Mouse (Mus musculus) spleen, embryonic (tissue): ENCODE measurements around the gene Sptbn4.

Source experiments
- CTCF ChIA-PET: fragments of 350-600 bp; sonication (Branson Sonifier 250); formaldehyde crosslinking; loops from one replicate; lab custom pipeline; 2022; lab: Charles Lee

Sptbn4 gene

GRCm38 (mm10) chr7:27395521-27396183 is 51.8 kb downstream of the Sptbn4 start:
- CTCF ChIA-PET = no interaction called here

- CTCF ChIA-PET = no interaction called here
These were observed 56.1 kb downstream of the Sptbn4 start for GRCm38 (mm10) chr7:27391416-27391815.

DNA sequence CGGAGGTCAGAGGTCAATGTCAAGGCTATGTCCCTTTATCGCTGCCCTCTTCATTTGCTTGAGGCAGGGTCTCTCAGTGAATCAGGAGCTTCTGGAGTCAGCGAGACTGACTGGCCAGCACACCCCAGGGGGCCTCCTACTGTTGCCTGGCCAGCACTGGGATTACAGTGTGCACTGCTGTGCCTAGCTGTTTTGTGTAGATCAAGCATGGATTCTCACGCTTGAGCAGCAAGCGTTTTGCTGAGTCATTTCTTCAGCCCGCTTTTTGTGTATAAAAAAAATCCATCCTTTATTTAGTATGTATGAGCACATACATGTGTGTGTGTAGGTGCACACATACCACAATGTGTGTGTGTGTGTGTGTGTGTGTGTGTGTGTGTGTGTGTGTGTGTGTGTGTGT is 58.3 kb downstream of the Sptbn4 start:
- CTCF ChIA-PET = interaction anchor here (0.7 kb wide), 1 partner anchor 747 kb away, joined by 3 read pairs; no protein-coding TSS in a partner anchor

DNA sequence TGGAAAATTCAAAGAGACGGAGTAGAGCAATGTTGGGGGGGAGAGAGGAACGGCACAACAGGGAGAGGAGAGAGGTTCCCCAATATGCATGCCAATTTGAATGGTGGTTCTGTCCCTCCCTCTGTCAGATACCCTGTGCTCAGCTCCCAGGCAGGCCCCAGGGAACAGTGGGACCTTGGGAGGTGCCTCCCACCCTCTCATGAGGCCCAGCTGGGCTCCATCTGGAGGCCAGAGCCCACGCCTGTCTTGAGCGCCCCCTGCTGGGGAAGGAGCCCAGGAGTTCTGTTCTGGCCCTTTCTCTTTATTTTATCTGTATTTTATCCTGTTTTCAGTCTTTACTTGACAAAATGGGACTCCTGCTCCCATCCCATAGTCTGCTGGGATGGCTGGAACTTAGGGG is 62.8 kb downstream of the Sptbn4 start:
- CTCF ChIA-PET = interaction anchor here (0.8 to 2.2 kb wide), 3 partner anchors 17 to 53 kb away, joined by 4 to 14 read pairs (median 5); no protein-coding TSS in a partner anchor

- CTCF ChIA-PET = interaction anchor here (0.8 to 2.2 kb wide), 2 partner anchors 16 to 49 kb away, joined by 4 to 14 read pairs; no protein-coding TSS in a partner anchor
These were observed 63.4 kb downstream of the Sptbn4 start for GRCm38 (mm10) chr7:27384134-27384533.

- CTCF ChIA-PET = interaction anchor here (1.1 kb wide), 1 partner anchor 20 kb away, joined by 14 read pairs; no protein-coding TSS in a partner anchor
These were observed 64.3 kb downstream of the Sptbn4 start for GRCm38 (mm10) chr7:27383233-27383632.

DNA sequence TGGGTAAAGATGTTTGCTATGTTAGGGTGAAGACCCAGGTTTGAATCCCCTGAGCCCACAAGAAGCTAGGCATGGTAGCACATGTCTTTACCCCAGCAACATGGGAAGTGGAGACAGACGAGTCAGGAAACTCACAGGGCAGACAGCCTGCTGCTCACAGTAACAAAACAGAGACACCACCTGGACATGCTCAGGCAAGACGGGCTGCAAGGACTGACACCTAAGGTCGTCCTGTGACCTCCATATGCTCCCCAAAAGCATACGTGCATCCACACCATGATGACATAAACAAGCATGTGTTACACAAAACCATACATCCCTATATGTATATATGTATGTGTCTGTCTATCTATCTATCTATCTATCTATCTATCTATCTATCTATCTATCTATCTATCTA is 65.9 kb downstream of the Sptbn4 start:
- CTCF ChIA-PET = interaction anchor here (0.5 to 1.7 kb wide), 3 partner anchors 30 to 48 kb away, joined by 4 to 11 read pairs (median 9); no protein-coding TSS in a partner anchor

DNA sequence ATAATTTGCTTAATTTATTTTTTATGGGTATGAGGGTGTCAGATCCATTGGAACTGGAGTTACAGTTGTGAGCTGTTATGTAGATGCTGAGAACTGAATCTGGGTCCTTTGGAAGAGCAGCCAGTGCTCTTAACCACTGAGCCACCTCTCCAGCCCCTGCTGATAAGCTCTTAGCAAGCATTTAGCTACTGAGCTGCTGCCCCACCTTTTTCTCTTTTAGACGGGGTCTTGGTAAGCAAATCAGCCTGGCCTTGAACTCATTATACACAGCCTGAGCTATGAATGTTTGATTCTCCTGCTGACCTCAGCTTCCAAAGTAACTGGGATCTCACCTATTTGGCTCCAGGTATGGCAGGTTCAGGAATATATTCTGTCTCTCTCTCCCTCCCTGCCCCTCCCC is 66.5 kb downstream of the Sptbn4 start:
- CTCF ChIA-PET = interaction anchor here (0.5 to 1.7 kb wide), 3 partner anchors 31 to 47 kb away, joined by 4 to 11 read pairs (median 9); no protein-coding TSS in a partner anchor

DNA sequence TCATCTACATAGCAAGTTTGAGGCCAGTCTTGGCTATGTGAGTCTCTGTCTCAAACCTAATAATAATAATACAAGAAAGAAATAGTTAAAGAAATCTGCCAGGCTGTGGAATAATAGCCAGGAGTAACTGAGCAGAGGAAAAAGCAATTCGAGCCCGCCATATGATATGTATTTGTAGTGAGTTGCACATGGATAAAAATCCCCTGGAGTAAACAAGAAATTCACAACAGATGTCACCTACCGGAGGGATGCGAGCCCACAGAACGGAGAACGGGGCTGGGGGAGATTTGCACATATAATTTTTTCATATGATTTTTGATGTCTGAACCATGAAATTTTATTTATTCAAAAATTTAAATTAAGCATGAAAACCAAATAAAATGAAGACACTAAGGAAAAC is 67.7 kb downstream of the Sptbn4 start:
- CTCF ChIA-PET = no interaction called here

GRCm38 (mm10) chr7:27378431-27378830 is 69.1 kb downstream of the Sptbn4 start:
- CTCF ChIA-PET = no interaction called here

DNA sequence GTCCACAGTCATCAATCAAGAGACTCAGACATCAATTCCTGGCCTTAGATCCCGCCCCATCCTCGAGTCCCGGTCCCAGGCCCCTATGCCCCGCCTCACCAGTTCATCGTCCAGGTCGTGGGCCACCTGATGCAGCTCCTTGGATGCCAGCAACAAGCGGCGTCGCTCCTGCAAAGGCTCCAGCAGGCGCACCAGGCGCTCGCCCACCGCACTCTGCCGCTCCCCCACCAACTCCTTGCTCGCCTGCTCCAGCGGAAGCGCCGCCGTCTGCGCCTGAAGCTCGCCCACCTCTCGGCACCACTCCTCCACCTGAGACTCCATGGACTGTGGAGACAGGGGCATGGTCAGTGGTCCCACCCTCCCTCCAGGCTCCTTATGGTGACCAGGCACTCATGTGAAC is 72.2 kb downstream of the Sptbn4 start:
- CTCF ChIA-PET = interaction anchor here (0.5 kb wide), 1 partner anchor 1450 kb away, joined by 22 read pairs; no protein-coding TSS in a partner anchor

DNA sequence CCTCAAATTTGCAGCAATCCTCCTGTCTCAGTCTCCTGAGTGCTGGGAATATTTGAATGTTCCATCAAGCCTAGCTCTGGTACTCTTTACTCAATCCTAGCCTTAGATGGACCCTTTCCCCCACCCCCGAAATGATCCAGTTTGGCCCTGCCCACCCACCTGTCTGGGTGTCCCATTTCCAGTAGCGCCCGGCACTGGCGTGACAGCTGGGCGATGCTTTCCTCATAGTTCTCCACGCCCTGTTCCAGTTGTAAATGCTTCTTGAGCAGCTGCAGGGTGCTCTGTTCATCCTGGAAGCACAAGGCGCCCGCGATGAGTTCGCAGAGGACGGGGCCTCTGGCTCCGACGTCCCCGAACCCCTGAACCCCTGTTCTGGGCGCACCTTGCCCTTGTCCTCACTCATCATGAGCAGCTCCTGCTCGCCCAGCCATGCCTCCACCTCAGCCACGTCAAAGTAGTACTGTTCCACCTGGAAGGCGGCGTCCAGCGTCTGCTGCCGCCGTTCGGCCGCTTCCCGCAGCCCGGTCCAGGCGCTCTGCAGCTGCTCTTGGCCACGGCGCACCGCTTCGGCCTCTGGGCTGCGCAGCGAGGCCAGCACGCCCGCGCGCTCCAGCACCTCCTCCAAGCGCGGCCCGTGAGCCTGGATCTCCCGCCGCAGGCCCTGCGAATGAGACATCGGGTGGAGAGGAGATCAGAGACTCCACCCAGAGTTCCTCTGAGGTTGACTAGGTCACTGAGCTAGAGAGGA is 75.6 kb downstream of the Sptbn4 start:
- CTCF ChIA-PET = no interaction called here

- CTCF ChIA-PET = interaction anchor here (1.1 kb wide), 1 partner anchor 27 kb away, joined by 3 read pairs; no protein-coding TSS in a partner anchor
These were observed 78.4 kb downstream of the Sptbn4 start for GRCm38 (mm10) chr7:27369111-27369510.

DNA sequence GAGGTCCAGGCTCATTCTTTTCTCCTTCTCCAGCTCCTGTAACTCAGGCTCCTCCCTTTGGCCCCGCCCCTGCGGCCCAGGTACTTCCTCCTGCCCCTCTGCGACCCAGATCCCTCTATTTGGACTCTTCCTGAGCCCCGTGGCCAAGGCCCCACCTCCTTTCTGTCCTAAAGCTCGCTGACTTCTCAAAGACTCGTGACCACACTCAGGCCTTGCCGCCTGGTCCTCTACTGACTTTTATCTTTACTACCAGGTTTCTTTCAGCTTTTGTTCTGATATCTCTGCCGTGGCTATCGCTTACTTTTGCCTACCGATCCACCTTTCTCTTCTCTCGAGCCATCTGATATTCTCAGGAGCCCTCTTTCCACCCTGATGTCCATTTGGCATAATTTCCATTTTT is 79.5 kb downstream of the Sptbn4 start:
- CTCF ChIA-PET = interaction anchor here (0.7 to 1.1 kb wide), 2 partner anchors 17 to 26 kb away, joined by 3 to 4 read pairs; no protein-coding TSS in a partner anchor

DNA sequence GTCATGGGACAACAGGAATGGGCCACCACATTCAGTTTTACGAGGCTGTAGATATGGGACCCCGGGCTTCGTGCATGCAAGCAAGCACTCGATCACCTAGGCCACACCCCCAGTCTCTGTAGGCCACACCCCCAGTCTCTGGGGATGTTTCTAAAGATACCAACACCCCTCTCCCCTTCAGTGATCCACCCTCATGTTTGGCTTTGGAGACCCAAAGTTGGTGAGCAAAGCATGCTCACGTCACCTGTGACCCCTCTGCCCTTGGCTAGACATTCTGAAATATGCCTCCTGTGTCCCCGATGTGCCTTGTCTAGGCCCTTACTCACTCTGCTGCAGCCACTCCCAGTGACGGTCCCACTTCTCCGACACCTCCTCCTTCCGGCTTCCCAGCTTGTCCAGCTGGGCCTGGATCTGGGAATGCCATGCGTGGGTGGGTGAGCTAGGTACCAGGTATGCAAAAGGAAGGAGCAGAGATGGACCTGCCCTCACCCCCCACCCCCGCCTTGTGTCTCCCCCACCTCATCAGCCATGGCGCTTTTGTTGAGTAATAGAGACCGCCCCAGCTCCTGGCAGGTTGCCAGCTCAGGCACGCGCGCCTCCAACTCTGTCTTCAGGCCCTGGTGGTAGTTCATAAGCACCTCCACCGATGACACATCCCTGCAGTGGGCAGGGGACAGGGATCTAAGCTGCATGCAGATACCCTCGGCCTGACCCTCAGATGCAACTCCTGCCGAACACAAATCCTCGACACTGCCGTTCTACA is 81.2 kb downstream of the Sptbn4 start:
- CTCF ChIA-PET = interaction anchor here (0.5 to 0.9 kb wide), 2 partner anchors 9 to 135 kb away, joined by 5 to 7 read pairs; partner anchors contain the start of gene Gm20479

- CTCF ChIA-PET = interaction anchor here (0.6 kb wide), 2 partner anchors 110 to 158 kb away, joined by 5 to 7 read pairs; no protein-coding TSS in a partner anchor
These were observed 83.1 kb downstream of the Sptbn4 start for GRCm38 (mm10) chr7:27364379-27364778.

GRCm38 (mm10) chr7:27361283-27361946 is 86.1 kb downstream of the Sptbn4 start:
- CTCF ChIA-PET = no interaction called here

DNA sequence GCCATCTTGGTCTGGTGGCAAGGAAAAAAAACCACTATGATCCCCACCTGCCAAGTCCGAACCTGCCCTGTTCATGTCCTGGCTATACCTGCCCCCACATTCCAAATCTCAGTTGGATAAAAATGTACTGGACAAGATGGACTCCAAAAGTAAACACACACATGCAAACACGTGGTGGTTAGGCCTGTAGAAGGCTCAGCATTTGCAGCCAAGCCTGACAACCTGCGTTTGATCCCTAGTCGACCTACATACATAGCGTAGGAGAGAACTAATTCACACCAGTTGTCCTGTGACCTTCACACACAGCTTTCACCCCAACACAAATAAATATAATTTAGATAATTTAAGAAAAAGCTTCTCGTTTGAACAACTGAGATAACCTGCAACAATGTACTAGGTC is 86.7 kb downstream of the Sptbn4 start:
- CTCF ChIA-PET = no interaction called here

GRCm38 (mm10) chr7:27359706-27360358 is 87.7 kb downstream of the Sptbn4 start:
- CTCF ChIA-PET = interaction anchor here (0.5 to 0.7 kb wide), 3 partner anchors 22 to 96 kb away, joined by 3 read pairs; no protein-coding TSS in a partner anchor

GRCm38 (mm10) chr7:27359162-27359561 is 88.3 kb downstream of the Sptbn4 start:
- CTCF ChIA-PET = interaction anchor here (0.5 to 0.7 kb wide), 2 partner anchors 21 to 29 kb away, joined by 3 read pairs; no protein-coding TSS in a partner anchor
